Mouse (Mus musculus) limb, embryonic 12.5 days (tissue): Measurements from ENCODE around the gene Nhlh2. TPM values are rescaled to one million over a fixed set of nuclear protein-coding genes. Genes with fewer than 3 reads are reported as not detected.
A peak's percentile ranks its signal among the peaks of the same experiment; 100 is the strongest.

Source experiments
- ATAC-seq: fragments of 200-750 bp; cut with Nextera tagmentation; 2 replicates; pipeline ENCODE4 v1.8.0; 2017; ENCODE audit warnings: low read depth, moderate TSS enrichment; ENCODE audit not compliant: insufficient number of reproducible peaks, insufficient read depth, low FRiP score, low TSS enrichment
- H3K27ac ChIP-seq: fragments of 300-500 bp; sonication (generic); 2 replicates; pipeline ENCODE4 v1.5.1; 2016; ENCODE audit warnings: mild to moderate bottlenecking, moderate library complexity
- H3K27me3 ChIP-seq: fragments of 300-500 bp; sonication (generic); 2 replicates; pipeline ENCODE4 v1.6.1; 2016; ENCODE audit warnings: mild to moderate bottlenecking, moderate library complexity
- H3K36me3 ChIP-seq: fragments of 300-500 bp; sonication (generic); 2 replicates; pipeline ENCODE4 v1.6.1; 2016; ENCODE audit warnings: mild to moderate bottlenecking, moderate library complexity
- H3K4me1 ChIP-seq: fragments of 300-500 bp; sonication (generic); replicated peaks from 2 replicates; pipeline ENCODE4 v1.6.1; 2016
- H3K4me2 ChIP-seq: fragments of 300-500 bp; sonication (generic); 2 replicates; pipeline ENCODE4 v1.6.1; 2016; ENCODE audit warnings: mild to moderate bottlenecking, moderate library complexity
- H3K4me3 ChIP-seq: fragments of 300-500 bp; sonication (generic); replicated peaks from 2 replicates; pipeline ENCODE4 v1.5.1; 2016; ENCODE audit warnings: mild to moderate bottlenecking
- H3K9ac ChIP-seq: fragments of 300-500 bp; sonication (generic); replicated peaks from 2 replicates; pipeline ENCODE4 v1.6.1; 2016; ENCODE audit warnings: mild to moderate bottlenecking, moderate library complexity
- H3K9me3 ChIP-seq: fragments of 300-500 bp; sonication (generic); 2 replicates; pipeline ENCODE4 v1.6.1; 2016; ENCODE audit warnings: mild to moderate bottlenecking, moderate library complexity
- WGBS: fragments of 180-500 bp; shearing (Covaris S2); methylation state at CpG from one replicate; pipeline ENCODE4 v1.1.7; 2016; 5-methylcytosine and 5-hydroxymethylcytosine counted together
- polyA plus RNA-seq: library from polyadenylated mRNA; unstranded; fragments of >200 nt; fragmentation: Nextera tagmentation; extraction: Ambion mirVana; gene quantifications from 2 replicates; pipeline ENCODE4 v1.2.1, GENCODE M21; 2016

The Nhlh2 gene
- polyA plus RNA-seq, 1 experiment from 2014 or later = 0.25 TPM

DNA sequence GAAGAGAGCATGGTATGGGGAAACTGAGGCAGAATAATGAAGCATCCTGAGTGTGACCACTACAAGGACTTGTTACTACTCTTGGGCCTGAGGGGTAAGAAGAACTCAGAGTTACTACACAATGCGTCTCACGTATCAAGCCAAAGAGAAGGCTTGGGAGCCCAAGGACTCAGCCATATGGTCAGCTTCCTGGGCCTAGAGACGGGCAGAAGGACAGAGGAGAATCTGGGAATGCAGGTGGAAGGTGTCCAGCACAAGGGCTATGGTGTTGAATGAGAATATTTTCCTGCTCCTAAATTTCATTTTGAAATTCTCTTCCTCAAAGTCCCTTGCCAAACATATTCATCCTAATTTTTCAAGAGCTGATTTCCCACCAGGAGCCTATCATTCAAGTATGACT lies 12.0 kb upstream of the Nhlh2 start:
- H3K4me2 ChIP-seq = no peak overlapping the region
- no peak overlapping the region for H3K27ac ChIP-seq
- no peak overlapping the region for H3K4me3 ChIP-seq
- no peak for ATAC-seq
- H3K36me3 ChIP-seq = no peaks in the 10 kb centered on the region
- no peak overlapping the region for H3K9ac ChIP-seq
- H3K9me3 ChIP-seq = no peaks in the 10 kb centered on the region
- WGBS = 88% methylated on average over 3 of the region's 3 CpGs
- H3K4me1 ChIP-seq = no peaks in the 10 kb centered on the region
- no peaks in the 10 kb centered on the region for H3K27me3 ChIP-seq

DNA sequence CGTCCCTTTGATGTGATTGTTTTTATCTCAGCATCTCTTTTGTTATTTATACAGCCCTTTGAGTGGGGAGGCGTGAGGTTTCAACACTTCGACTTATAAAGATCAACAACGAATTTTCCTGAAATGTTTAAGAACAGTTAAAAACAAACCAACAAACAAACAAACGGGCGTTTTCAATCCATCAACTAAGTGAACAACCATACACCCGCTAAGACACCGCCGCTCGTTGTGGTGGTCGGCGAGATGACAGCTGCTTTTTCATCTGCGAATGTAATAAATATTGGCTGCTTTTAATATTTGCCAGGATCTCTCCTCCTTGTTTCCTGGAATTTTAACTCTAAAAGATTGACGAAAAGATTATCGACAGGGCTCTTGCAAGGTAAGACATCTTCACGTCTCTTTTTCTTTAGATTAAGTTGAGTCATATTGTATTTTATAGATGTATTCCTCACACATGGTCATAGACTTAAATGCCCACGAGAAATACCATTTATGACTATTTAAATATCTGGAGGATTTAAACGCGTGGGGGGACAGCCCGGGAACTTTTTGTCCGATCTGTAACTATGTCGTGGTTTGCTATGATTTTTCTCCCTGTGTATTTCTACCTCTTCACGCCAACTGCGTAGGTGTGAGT lies 923 bp downstream of the Nhlh2 start:
- no peaks in the 10 kb centered on the region for H3K36me3 ChIP-seq
- peaks cover 21% of the 10 kb centered on the region for H3K4me1 ChIP-seq
- H3K4me3 ChIP-seq = peak overlapping the region; percentile 37
- ATAC-seq = no peak
- H3K4me2 ChIP-seq = peak overlapping the region; percentile 60
- no peaks in the 10 kb centered on the region for H3K9me3 ChIP-seq
- no peak overlapping the region for H3K27ac ChIP-seq
- peaks cover 64% of the 10 kb centered on the region for H3K27me3 ChIP-seq
- 4% methylated on average over 24 of the region's 24 CpGs for WGBS
- H3K9ac ChIP-seq = no peak overlapping the region

DNA sequence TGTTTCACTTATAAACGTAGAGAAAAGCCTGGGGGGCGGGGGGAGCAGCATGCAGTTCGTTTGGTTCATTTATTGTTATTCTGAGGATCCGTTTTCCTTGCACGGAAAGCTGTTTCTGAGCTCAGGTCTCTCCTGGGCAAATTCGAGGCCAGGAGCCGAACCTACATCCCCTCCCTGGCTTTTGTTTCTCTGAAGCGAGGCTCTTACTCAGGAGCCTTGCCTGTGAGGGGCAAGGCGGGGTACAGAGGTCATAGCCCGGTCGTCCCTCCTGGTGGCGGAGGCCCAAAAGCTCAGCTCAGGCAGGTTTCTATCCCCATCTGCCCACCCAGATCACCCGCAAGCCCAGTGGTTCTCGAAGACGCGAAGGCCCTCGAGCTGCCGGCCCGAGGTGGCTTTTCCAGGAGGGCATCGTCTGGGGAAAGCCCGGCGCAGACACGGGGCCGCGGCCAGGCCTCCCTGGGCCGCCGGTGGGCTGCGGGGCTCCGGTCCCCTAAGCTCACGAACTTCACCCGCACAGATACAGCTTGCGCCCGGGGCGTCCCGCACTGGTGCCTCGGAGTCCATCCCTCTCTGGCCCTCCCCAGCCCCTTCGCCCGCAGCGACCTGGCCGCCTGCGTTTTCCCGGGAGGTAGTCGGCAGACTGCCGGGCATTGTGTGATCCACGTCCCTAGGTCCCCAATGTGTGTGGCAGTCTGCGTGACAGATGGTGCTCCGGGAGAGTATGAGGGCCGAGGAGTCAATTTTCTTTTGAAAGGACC lies 1.6 kb downstream of the Nhlh2 start:
- 0 out of 2 replicates have a peak, but pooled peaks have one; percentile 45 for ATAC-seq
- H3K4me1 ChIP-seq = peaks cover 21% of the 10 kb centered on the region
- WGBS = 1% methylated on average over 48 of the region's 48 CpGs
- no peaks in the 10 kb centered on the region for H3K9me3 ChIP-seq
- peak overlapping the region; percentile 37; the same call in 1 of the 2 replicates for H3K9ac ChIP-seq
- no peak overlapping the region for H3K27ac ChIP-seq
- H3K36me3 ChIP-seq = no peaks in the 10 kb centered on the region
- H3K4me2 ChIP-seq = peak overlapping the region; percentile 60
- peak overlapping the region; percentile 37 for H3K4me3 ChIP-seq
- H3K27me3 ChIP-seq = peaks cover 70% of the 10 kb centered on the region

- ATAC-seq = no peak
- WGBS = 4% methylated on average over 23 of the region's 23 CpGs
- peaks cover 76% of the 10 kb centered on the region for H3K27me3 ChIP-seq
- H3K4me2 ChIP-seq = peak overlapping the region; percentile 60
- H3K36me3 ChIP-seq = no peaks in the 10 kb centered on the region
- H3K27ac ChIP-seq = no peak overlapping the region
- peak overlapping the region; percentile 31; the same call in 1 of the 2 replicates for H3K9ac ChIP-seq
- peak overlapping the region; percentile 37 for H3K4me3 ChIP-seq
- H3K9me3 ChIP-seq = no peaks in the 10 kb centered on the region
- peaks cover 21% of the 10 kb centered on the region for H3K4me1 ChIP-seq
Measured at GRCm38 (mm10) chr3:102012076-102012610, 2.3 kb downstream of the Nhlh2 start.

DNA sequence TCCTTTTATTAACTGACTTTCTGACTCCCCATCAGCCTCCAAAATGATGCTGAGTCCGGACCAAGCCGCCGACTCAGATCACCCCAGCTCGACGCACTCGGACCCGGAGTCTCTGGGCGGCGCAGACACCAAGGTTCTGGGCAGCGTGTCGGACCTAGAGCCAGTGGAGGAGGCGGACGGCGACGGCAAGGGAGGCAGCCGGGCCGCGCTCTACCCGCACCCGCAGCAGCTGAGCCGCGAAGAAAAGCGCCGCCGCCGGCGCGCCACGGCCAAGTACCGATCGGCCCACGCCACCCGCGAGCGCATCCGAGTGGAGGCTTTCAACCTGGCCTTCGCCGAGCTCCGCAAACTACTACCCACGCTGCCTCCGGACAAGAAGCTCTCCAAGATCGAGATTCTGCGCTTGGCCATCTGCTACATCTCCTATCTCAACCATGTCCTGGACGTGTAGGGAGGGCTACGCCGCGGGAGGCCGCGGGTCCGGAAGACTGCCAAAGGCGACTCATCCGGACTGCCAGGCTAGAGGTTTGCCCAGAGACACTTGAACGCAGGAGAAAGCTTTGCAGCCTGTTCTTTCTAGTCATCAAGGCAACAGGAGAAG lies 2.8 kb downstream of the Nhlh2 start:
- H3K27me3 ChIP-seq = peaks cover 77% of the 10 kb centered on the region
- peak overlapping the region; percentile 60 for H3K4me2 ChIP-seq
- no peak overlapping the region for H3K27ac ChIP-seq
- no peaks in the 10 kb centered on the region for H3K9me3 ChIP-seq
- peak overlapping the region; percentile 37 for H3K4me3 ChIP-seq
- ATAC-seq = no peak
- H3K36me3 ChIP-seq = no peaks in the 10 kb centered on the region
- H3K9ac ChIP-seq = peak overlapping the region; percentile 31; the same call in 1 of the 2 replicates
- under 1% methylated on average over 53 of the region's 53 CpGs for WGBS
- peaks cover 21% of the 10 kb centered on the region for H3K4me1 ChIP-seq

GRCm38 (mm10) chr3:102020604-102021003 lies 10.7 kb downstream of the Nhlh2 start:
- H3K9ac ChIP-seq = no peak overlapping the region
- H3K27me3 ChIP-seq = peaks cover 57% of the 10 kb centered on the region
- H3K4me2 ChIP-seq = no peak overlapping the region
- no peak overlapping the region for H3K27ac ChIP-seq
- no peak overlapping the region for H3K4me3 ChIP-seq
- no peaks in the 10 kb centered on the region for H3K36me3 ChIP-seq
- H3K9me3 ChIP-seq = no peaks in the 10 kb centered on the region
- peaks cover 11% of the 10 kb centered on the region for H3K4me1 ChIP-seq
- WGBS = 55% methylated on average over 1 of the region's 1 CpGs
- no peak for ATAC-seq

- H3K27me3 ChIP-seq = peaks cover 41% of the 10 kb centered on the region
- H3K9ac ChIP-seq = no peak overlapping the region
- no peaks in the 10 kb centered on the region for H3K36me3 ChIP-seq
- no peak overlapping the region for H3K27ac ChIP-seq
- peaks cover 11% of the 10 kb centered on the region for H3K4me1 ChIP-seq
- no peak overlapping the region for H3K4me2 ChIP-seq
- 8% methylated on average over 2 of the region's 2 CpGs for WGBS
- ATAC-seq = no peak
- no peak overlapping the region for H3K4me3 ChIP-seq
- no peaks in the 10 kb centered on the region for H3K9me3 ChIP-seq
Measured at GRCm38 (mm10) chr3:102022721-102023120, 12.8 kb downstream of the Nhlh2 start.

DNA sequence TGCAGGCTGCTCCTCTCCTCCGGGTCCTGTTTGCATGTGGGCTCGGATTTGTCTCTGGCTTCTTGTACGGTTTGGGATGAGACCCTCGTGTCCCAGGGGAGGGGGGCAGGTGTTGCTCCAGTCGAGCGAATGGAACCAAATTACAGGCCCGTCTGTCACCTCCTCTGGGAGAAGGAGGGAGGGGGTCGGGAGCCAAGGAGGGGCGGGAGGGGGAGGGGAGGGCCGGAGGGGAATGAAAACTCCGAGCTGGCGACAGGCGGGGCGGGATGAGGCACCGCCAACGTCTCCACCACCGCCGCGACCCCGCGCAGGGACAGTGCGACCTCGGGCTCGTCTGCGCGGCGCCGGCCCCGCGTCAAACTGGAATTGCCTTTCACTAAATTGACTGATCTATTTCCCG lies 13.5 kb downstream of the Nhlh2 start:
- H3K9ac ChIP-seq = peak overlapping the region; percentile 48; the same call in 1 of the 2 replicates

GRCm38 (mm10) chr3:102023829-102024228 lies 14.0 kb downstream of the Nhlh2 start:
- Histone ChIP-seq H3K4me3 (peak overlapping the region; percentile 40), H3K9ac (peak overlapping the region; percentile 48; the same call in 1 of the 2 replicates), H3K4me1 (peaks cover 11% of the 10 kb centered on the region), H3K27me3 (peaks cover 41% of the 10 kb centered on the region), H3K27ac (no peak overlapping the region), H3K4me2 (peak overlapping the region; percentile 71), H3K9me3 (no peaks in the 10 kb centered on the region), H3K36me3 (no peaks in the 10 kb centered on the region)
- no peak for ATAC-seq
- 4% methylated on average over 5 of the region's 5 CpGs for WGBS

More for the DNA sequence above, 13.5 kb downstream of the Nhlh2 start:
- Histone ChIP-seq H3K27ac (no peak overlapping the region), H3K4me2 (peak overlapping the region; percentile 71), H3K4me1 (peaks cover 11% of the 10 kb centered on the region), H3K36me3 (no peaks in the 10 kb centered on the region), H3K9me3 (no peaks in the 10 kb centered on the region), H3K4me3 (peak overlapping the region; percentile 40), H3K27me3 (peaks cover 41% of the 10 kb centered on the region)
- under 1% methylated on average over 28 of the region's 31 CpGs for WGBS
- ATAC-seq = no peak

DNA sequence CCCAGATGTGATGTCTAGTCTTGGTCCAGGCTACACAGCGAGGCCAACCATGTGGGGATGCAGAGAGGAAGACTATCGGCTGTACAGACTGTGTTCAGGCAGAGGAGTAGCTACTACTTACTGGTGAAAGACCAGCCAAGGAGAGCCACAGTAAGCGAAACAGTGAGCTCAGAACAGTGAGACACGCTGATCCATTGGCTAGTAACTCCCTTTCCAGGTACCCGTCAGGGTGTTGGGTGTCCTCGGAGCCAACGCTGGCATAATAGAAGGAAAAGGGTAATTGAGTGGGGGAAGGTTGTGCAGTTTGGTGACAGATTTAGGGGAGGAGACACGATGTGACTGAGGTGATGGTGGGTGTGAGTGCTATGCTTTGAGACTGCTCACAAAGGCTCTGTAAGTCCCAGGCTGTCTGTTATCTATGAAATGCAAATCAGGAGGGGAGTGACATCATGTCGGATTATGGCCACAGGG lies 15.1 kb downstream of the Nhlh2 start:
- no peaks in the 10 kb centered on the region for H3K36me3 ChIP-seq
- H3K9ac ChIP-seq = no peak overlapping the region
- H3K27me3 ChIP-seq = peaks cover 41% of the 10 kb centered on the region
- ATAC-seq = no peak
- peaks cover 11% of the 10 kb centered on the region for H3K4me1 ChIP-seq
- WGBS = 42% methylated on average over 9 of the region's 9 CpGs
- no peaks in the 10 kb centered on the region for H3K9me3 ChIP-seq
- no peak overlapping the region for H3K4me2 ChIP-seq
- H3K4me3 ChIP-seq = no peak overlapping the region
- H3K27ac ChIP-seq = no peak overlapping the region

- H3K9me3 ChIP-seq = no peaks in the 10 kb centered on the region
- ATAC-seq = no peak
- no peak overlapping the region for H3K4me2 ChIP-seq
- 64% methylated on average over 5 of the region's 5 CpGs for WGBS
- no peaks in the 10 kb centered on the region for H3K36me3 ChIP-seq
- H3K27ac ChIP-seq = no peak overlapping the region
- H3K9ac ChIP-seq = no peak overlapping the region
- H3K4me3 ChIP-seq = no peak overlapping the region
- H3K27me3 ChIP-seq = peaks cover 38% of the 10 kb centered on the region
- peaks cover 11% of the 10 kb centered on the region for H3K4me1 ChIP-seq
Measured at GRCm38 (mm10) chr3:102025659-102026058, 15.8 kb downstream of the Nhlh2 start.
